Mouse (Mus musculus) CH12.LX (cell line): ENCODE results near the gene Pbx3. TPM values are rescaled to one million over a fixed set of nuclear protein-coding genes. Genes with fewer than 3 reads are reported as not detected.

Experiments used
- DNase-seq: peaks from one replicate; pipeline ENCODE4 v3.0.0-alpha.2; 2013; ENCODE audit errors: extremely low read depth
- H3K27ac ChIP-seq: 2 replicates; pipeline ENCODE4 v1.5.1; 2012; ENCODE audit warnings: low read depth, mild to moderate bottlenecking, control low read depth, moderate library complexity; ENCODE audit not compliant: insufficient read depth
- H3K27me3 ChIP-seq: replicated peaks from 2 replicates; pipeline ENCODE3; 2012; ENCODE audit warnings: inconsistent platforms
- H3K36me3 ChIP-seq, 2 experiments: replicated peaks in 1 of 2; 2 replicates each; pipeline versions ENCODE3 to v1.6.1; 2012; ENCODE audit warnings: inconsistent platforms in 1 of 2, low read length in 1 of 2, mild to moderate bottlenecking in 1 of 2, mixed read lengths in 1 of 2, moderate library complexity in 1 of 2; ENCODE audit not compliant: control insufficient read depth in 1 of 2, insufficient read depth in 1 of 2
- H3K4me1 ChIP-seq, 2 experiments: 2 replicates each; pipeline ENCODE4 v1.6.1; 2012; ENCODE audit warnings: inconsistent platforms in 1 of 2, moderate library complexity in 1 of 2; ENCODE audit not compliant: insufficient read depth in 2 of 2, control insufficient read depth in 1 of 2
- H3K4me2 ChIP-seq: 2 replicates; pipeline ENCODE4 v1.6.1; 2012; ENCODE audit warnings: low read depth, mild to moderate bottlenecking, control low read depth; ENCODE audit not compliant: poor library complexity, insufficient read depth, severe bottlenecking
- H3K4me3 ChIP-seq, 3 experiments: fragments of 150-350 bp in 1 of 3; sonication (generic) in 1 of 3; replicated peaks in 1 of 3; 2 replicates each; pipeline versions ENCODE3 to v1.5.1; 2011 to 2012; ENCODE audit warnings: low read depth in 2 of 3, low read length in 2 of 3, mild to moderate bottlenecking in 2 of 3, moderate library complexity in 2 of 3, control low read depth in 1 of 3, improper control_type of control experiment in 1 of 3, inconsistent platforms in 1 of 3, mixed read lengths in 1 of 3; ENCODE audit not compliant: poor library complexity in 1 of 3
- H3K79me2 ChIP-seq: replicated peaks from 2 replicates; pipeline ENCODE4 v1.6.1; 2012; ENCODE audit warnings: mild to moderate bottlenecking, moderate library complexity; ENCODE audit not compliant: control insufficient read depth, poor library complexity, insufficient read depth, severe bottlenecking; ENCODE audit errors: extremely low read depth
- H3K9ac ChIP-seq: 2 replicates; pipeline ENCODE4 v1.6.1; 2012; ENCODE audit warnings: low read depth, mild to moderate bottlenecking, control low read depth, moderate library complexity; ENCODE audit not compliant: insufficient read depth
- H3K9me3 ChIP-seq: replicated peaks from 2 replicates; pipeline ENCODE3; 2012; ENCODE audit warnings: low read length, inconsistent platforms, mixed read lengths
- CHD2 ChIP-seq: IDR thresholded peaks from 2 replicates; pipeline ENCODE4 v1.6.1; 2011; ENCODE audit warnings: low read length, improper control_type of control experiment
- ELF1 ChIP-seq: IDR thresholded peaks from 2 replicates; pipeline ENCODE4 v1.6.1; 2014; ENCODE audit warnings: low read depth, mild to moderate bottlenecking, inconsistent platforms, low read length, improper control_type of control experiment
- GABPA ChIP-seq: IDR thresholded peaks from 2 replicates; pipeline ENCODE4 v1.6.1; 2012; ENCODE audit warnings: low read depth, low read length, improper control_type of control experiment, inconsistent platforms; ENCODE audit not compliant: insufficient replicate concordance
- HCFC1 ChIP-seq: IDR thresholded peaks from 2 replicates; pipeline ENCODE4 v1.6.1; 2012; ENCODE audit warnings: low read depth, mild to moderate bottlenecking, inconsistent platforms, low read length, improper control_type of control experiment
- IRF4 ChIP-seq: IDR thresholded peaks from 2 replicates; pipeline ENCODE4 v1.6.1; 2014; ENCODE audit warnings: low read depth, mild to moderate bottlenecking, inconsistent platforms, low read length, improper control_type of control experiment
- JUN ChIP-seq: IDR thresholded peaks from 2 replicates; pipeline ENCODE4 v1.6.1; 2011; ENCODE audit warnings: low read depth, mild to moderate bottlenecking, low read length, improper control_type of control experiment, moderate library complexity; ENCODE audit not compliant: insufficient read depth
- JUND ChIP-seq: conservative IDR thresholded peaks from 2 replicates; pipeline ENCODE4 v1.6.1; 2011; ENCODE audit warnings: low read depth, low read length, improper control_type of control experiment
- KAT2A ChIP-seq: IDR thresholded peaks from 2 replicates; pipeline ENCODE4 v1.6.1; 2012; ENCODE audit warnings: low read length, improper control_type of control experiment, inconsistent platforms; ENCODE audit not compliant: insufficient replicate concordance
- MAFK ChIP-seq: IDR thresholded peaks from 2 replicates; pipeline ENCODE4 v1.6.1; 2011; ENCODE audit warnings: low read length, improper control_type of control experiment; ENCODE audit not compliant: insufficient replicate concordance
- MAX ChIP-seq: IDR thresholded peaks from 2 replicates; pipeline ENCODE4 v1.6.1; 2011; ENCODE audit warnings: low read length, improper control_type of control experiment
- MAZ ChIP-seq: IDR thresholded peaks from 2 replicates; pipeline ENCODE4 v1.6.1; 2012; ENCODE audit warnings: low read depth, mild to moderate bottlenecking, inconsistent platforms, low read length, improper control_type of control experiment, moderate library complexity
- MEF2A ChIP-seq: IDR thresholded peaks from 2 replicates; pipeline ENCODE4 v1.6.1; 2014; ENCODE audit warnings: low read depth, mild to moderate bottlenecking, inconsistent platforms, low read length, improper control_type of control experiment, borderline replicate concordance
- MXI1 ChIP-seq: IDR thresholded peaks from 2 replicates; pipeline ENCODE4 v1.6.1; 2011; ENCODE audit warnings: mild to moderate bottlenecking, low read depth, low read length, improper control_type of control experiment
- MYC ChIP-seq: IDR thresholded peaks from 2 replicates; pipeline ENCODE4 v1.6.1; 2011; ENCODE audit warnings: low read depth, mild to moderate bottlenecking, improper control_type of control experiment, low read length
- NELFE ChIP-seq: IDR thresholded peaks from 2 replicates; pipeline ENCODE4 v1.6.1; 2011; ENCODE audit warnings: low read depth, low read length, improper control_type of control experiment
- NRF1 ChIP-seq: IDR thresholded peaks from 2 replicates; pipeline ENCODE4 v1.6.1; 2014; ENCODE audit warnings: low read depth, mild to moderate bottlenecking, inconsistent platforms, low read length, improper control_type of control experiment, moderate library complexity
- PAX5 ChIP-seq: IDR thresholded peaks from 2 replicates; pipeline ENCODE4 v1.6.1; 2012; ENCODE audit warnings: low read length, inconsistent platforms, mixed read lengths
- POLR2A ChIP-seq: IDR thresholded peaks from 2 replicates; pipeline ENCODE4 v1.6.1; 2011; ENCODE audit warnings: low read depth, mild to moderate bottlenecking, improper control_type of control experiment, low read length
- RAD21 ChIP-seq: IDR thresholded peaks from 2 replicates; pipeline ENCODE4 v1.6.1; 2011; ENCODE audit warnings: low read depth, mild to moderate bottlenecking, low read length, improper control_type of control experiment, moderate library complexity
- SMC3 ChIP-seq: IDR thresholded peaks from 2 replicates; pipeline ENCODE4 v1.6.1; 2011; ENCODE audit warnings: low read depth, low read length, improper control_type of control experiment
- TCF12 ChIP-seq: IDR thresholded peaks from 2 replicates; pipeline ENCODE4 v1.6.1; 2014; ENCODE audit warnings: low read depth, mild to moderate bottlenecking, inconsistent platforms, low read length, improper control_type of control experiment
- UBTF ChIP-seq: IDR thresholded peaks from 2 replicates; pipeline ENCODE4 v1.6.1; 2012; ENCODE audit warnings: low read depth, mild to moderate bottlenecking, inconsistent platforms, low read length, improper control_type of control experiment, moderate library complexity
- USF1 ChIP-seq: IDR thresholded peaks from 2 replicates; pipeline ENCODE4 v1.6.1; 2014; ENCODE audit warnings: low read depth, mild to moderate bottlenecking, inconsistent platforms, low read length, improper control_type of control experiment
- USF2 ChIP-seq: conservative IDR thresholded peaks from 2 replicates; pipeline ENCODE4 v1.6.1; 2011; ENCODE audit warnings: low read depth, low read length, improper control_type of control experiment
- ZC3H11A ChIP-seq: IDR thresholded peaks from 2 replicates; pipeline ENCODE4 v1.6.1; 2012; ENCODE audit warnings: low read depth, mild to moderate bottlenecking, inconsistent platforms, low read length, improper control_type of control experiment
- ZMIZ1 ChIP-seq: IDR thresholded peaks from 2 replicates; pipeline ENCODE4 v1.6.1; 2012; ENCODE audit warnings: low read depth, mild to moderate bottlenecking, inconsistent platforms, low read length, improper control_type of control experiment
- ZNF384 ChIP-seq: IDR thresholded peaks from 2 replicates; pipeline ENCODE4 v1.6.1; 2012; ENCODE audit warnings: low read depth, low read length, improper control_type of control experiment, inconsistent platforms
- dilution Hi-C: fragments of 300-500 bp; cut with MboI; formaldehyde crosslinking; loops from 2 replicates; pipeline ENCODE4 v1.14.3; 2020; ENCODE audit warnings: low sequenced_read_pairs; ENCODE audit not compliant: extremely low pct_unique_long_range_greater_than_20kb, extremely low pct_ligation_motif_present
- in situ Hi-C: fragments of 300-500 bp; cut with MboI; formaldehyde crosslinking; loops from 3 replicates; pipeline ENCODE4 v1.14.3; 2019; ENCODE audit warnings: low sequenced_read_pairs, low pct_ligation_motif_present, low pct_unique_long_range_greater_than_20kb, mixed read lengths
- polyA plus RNA-seq: library from polyadenylated mRNA; unstranded; fragments of >175 nt; gene quantifications from 2 replicates; pipeline ENCODE4 v1.2.1, GENCODE M21; 2012; ENCODE audit warnings: low read depth; ENCODE audit not compliant: insufficient read length
- total RNA-seq, 2 experiments: library from RNA; depleted of rRNA; stranded (reverse); fragments of 300-350 nt in 1 of 2; fragments of >200 nt in 1 of 2; gene quantifications; 2 replicates each; pipeline ENCODE4 v1.2.3; 2012 to 2014

Pbx3 gene
- total and polyA plus RNA-seq, 3 experiments = 3.8 to 8.1 (median 5.9) TPM

GRCm38 (mm10) chr2:34257611-34258010 is 115.3 kb downstream of the Pbx3 start:
- TF ChIP-seq GABPA (no peak), POLR2A (no peak), SMC3 (no peak), MYC (no peak), UBTF (no peak), MXI1 (no peak), MAFK (no peak), MAZ (no peak), TCF12 (no peak), ZMIZ1 (no peak), RAD21 (no peak), KAT2A (no peak), USF1 (no peak), MEF2A (no peak), JUND (no peak), HCFC1 (no peak)
- Histone ChIP-seq H3K27me3 (no peaks in the 10 kb centered on the region), H3K79me2 (no peaks in the 10 kb centered on the region), H3K4me2 (no peak overlapping the region), H3K9ac (no peak overlapping the region), H3K4me3 (no peak overlapping the region), H3K36me3 (no peaks in the 10 kb centered on the region), H3K27ac (no peak overlapping the region), H3K4me1 (no peaks in the 10 kb centered on the region), H3K9me3 (no peaks in the 10 kb centered on the region)
- dilution Hi-C loops = no loop called here
- DNase-seq = no peak
- in situ Hi-C loops = no loop called here

GRCm38 (mm10) chr2:34256000-34256553 is 116.9 kb downstream of the Pbx3 start:
- no peaks in the 10 kb centered on the region for H3K4me1 ChIP-seq
- no peaks in the 10 kb centered on the region for H3K79me2 ChIP-seq
- H3K4me3 ChIP-seq = no peak overlapping the region
- H3K4me2 ChIP-seq = no peak overlapping the region
- H3K27ac ChIP-seq = no peak overlapping the region
- dilution Hi-C loops = no loop called here
- TF ChIP-seq MAFK (no peak), USF2 (no peak), PAX5 (no peak), IRF4 (no peak), CHD2 (no peak), JUND (no peak), MEF2A (no peak), USF1 (no peak), TCF12 (no peak), MAX (no peak), ZNF384 (no peak), KAT2A (no peak), NRF1 (no peak), ELF1 (no peak), ZC3H11A (no peak), JUN (no peak), GABPA (no peak), POLR2A (no peak), NELFE (no peak)
- no peak overlapping the region for H3K9ac ChIP-seq
- in situ Hi-C loops = no loop called here
- no peaks in the 10 kb centered on the region for H3K27me3 ChIP-seq
- no peak for DNase-seq
- no peaks in the 10 kb centered on the region for H3K9me3 ChIP-seq
- H3K36me3 ChIP-seq = no peaks in the 10 kb centered on the region
